Mouse (Mus musculus) embryonic stem cell, embryonic (primary cell): Measurements from ENCODE around the gene Shc2.

Experiments
- CTCF ChIA-PET, 4 experiments: fragments of 300-600 bp in 2 of 4; fragments of 350-600 bp in 2 of 4; sonication (Branson Sonifier 250); formaldehyde crosslinking; loops; one replicate each; lab custom pipeline; 2022; ENCODE audit warnings: inconsistent platforms in 2 of 4; lab: Charles Lee
- POLR2A ChIA-PET, 4 experiments: fragments of 300-600 bp in 2 of 4; fragments of 350-600 bp in 2 of 4; sonication (Branson Sonifier 250); formaldehyde crosslinking; loops; one replicate each; lab custom pipeline; 2022; ENCODE audit warnings: antibody characterized with exemption in 4 of 4, inconsistent platforms in 1 of 4; lab: Charles Lee

Gene Shc2

DNA sequence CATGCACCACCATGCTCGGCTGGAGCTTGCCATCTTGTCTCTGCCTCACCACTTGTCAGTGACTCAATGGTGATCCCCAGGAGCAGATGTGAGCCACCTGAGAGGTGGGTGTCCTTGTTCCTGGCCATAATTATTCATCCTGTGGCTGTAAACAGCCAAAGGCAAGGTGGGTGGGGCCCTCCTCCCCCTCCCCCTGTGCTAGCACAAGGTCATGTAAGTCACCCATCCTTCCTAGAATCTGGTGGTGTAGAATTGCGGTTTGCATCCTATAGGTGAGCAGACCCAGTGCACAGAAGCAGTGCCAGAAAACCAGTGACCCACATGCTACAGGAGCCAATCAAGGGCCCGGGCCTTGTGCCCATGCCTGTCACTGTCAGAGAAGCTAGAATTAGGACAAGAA lies 35.3 kb upstream of the Shc2 start:
- CTCF ChIA-PET = interaction anchor here in 3 of 4 experiments (0.6 to 2.6 kb wide), 22 partner anchors 8 to 572 kb away, joined by 3 to 23 read pairs (median 5); partner anchors contain the start of genes Madcam1 (in 3 of the 3), Bsg (in 1 of the 3), C2cd4c (in 1 of the 3) and Cdc34 (in 1 of the 3)
- POLR2A ChIA-PET = interaction anchor here (0.5 to 18.2 kb wide), 31 partner anchors 8 to 1593 kb away, joined by 3 to 367 read pairs (median 4); partner anchors contain the start of genes Bsg (in 3 of the 4), Cdc34 (in 3 of the 4), C2cd4c (in 2 of the 4) and Gzmm (in 2 of the 4)

- ChIA-PET POLR2A (interaction anchor here in 3 of 4 experiments (0.6 to 18.2 kb wide), 40 partner anchors 8 to 482 kb away, joined by 3 to 367 read pairs (median 4); partner anchors contain the start of genes Bsg (in 3 of the 3), Cdc34 (in 3 of the 3), Gzmm (in 2 of the 3) and C2cd4c (in 1 of the 3)), CTCF (interaction anchor here in 3 of 4 experiments (0.6 to 2.6 kb wide), 21 partner anchors 7 to 163 kb away, joined by 3 to 23 read pairs (median 5); partner anchors contain the start of genes Madcam1 (in 2 of the 3), Bsg (in 1 of the 3), C2cd4c (in 1 of the 3) and Cdc34 (in 1 of the 3))
These were observed 34.4 kb upstream of the Shc2 start for GRCm38 (mm10) chr10:79672088-79672455.

DNA sequence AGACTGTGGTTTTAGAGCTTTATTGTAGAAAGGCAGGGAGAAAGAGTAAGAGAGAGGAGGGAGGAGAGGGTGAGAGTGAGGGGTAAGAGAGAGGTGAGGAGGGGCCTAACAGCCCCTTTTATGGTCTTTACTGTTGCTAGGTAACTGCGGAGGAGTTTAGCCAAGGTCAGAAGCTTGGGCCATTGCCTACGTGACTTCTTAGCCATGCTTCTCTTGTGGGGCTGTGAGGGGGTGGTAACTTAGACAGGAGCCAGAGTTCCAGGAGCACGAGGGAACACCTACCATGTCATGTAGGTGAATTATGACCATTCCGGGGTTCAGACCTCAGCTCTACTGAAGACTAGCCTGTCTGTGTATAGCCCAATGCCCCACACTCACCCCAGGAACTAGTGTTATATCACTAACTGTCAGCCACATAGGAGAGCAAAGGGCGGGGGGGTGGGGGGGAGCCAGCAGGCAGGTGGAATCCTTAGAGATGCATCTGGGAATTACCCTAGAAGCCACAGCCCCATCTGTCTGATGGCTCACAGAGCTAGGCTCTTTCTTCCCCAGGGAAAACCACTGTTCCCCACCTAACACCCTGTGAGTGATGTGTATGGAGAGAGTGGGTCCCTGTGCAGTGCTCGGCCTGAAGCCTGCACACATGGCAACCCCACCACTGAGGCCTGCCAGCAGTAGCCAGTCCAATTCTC lies 33.8 kb upstream of the Shc2 start:
- CTCF ChIA-PET = interaction anchor here (0.6 to 3.1 kb wide), 24 partner anchors 7 to 1466 kb away, joined by 3 to 23 read pairs (median 5); partner anchors contain the start of genes Madcam1 (in 2 of the 4), Bsg (in 1 of the 4), C2cd4c (in 1 of the 4) and Cdc34 (in 1 of the 4)

DNA sequence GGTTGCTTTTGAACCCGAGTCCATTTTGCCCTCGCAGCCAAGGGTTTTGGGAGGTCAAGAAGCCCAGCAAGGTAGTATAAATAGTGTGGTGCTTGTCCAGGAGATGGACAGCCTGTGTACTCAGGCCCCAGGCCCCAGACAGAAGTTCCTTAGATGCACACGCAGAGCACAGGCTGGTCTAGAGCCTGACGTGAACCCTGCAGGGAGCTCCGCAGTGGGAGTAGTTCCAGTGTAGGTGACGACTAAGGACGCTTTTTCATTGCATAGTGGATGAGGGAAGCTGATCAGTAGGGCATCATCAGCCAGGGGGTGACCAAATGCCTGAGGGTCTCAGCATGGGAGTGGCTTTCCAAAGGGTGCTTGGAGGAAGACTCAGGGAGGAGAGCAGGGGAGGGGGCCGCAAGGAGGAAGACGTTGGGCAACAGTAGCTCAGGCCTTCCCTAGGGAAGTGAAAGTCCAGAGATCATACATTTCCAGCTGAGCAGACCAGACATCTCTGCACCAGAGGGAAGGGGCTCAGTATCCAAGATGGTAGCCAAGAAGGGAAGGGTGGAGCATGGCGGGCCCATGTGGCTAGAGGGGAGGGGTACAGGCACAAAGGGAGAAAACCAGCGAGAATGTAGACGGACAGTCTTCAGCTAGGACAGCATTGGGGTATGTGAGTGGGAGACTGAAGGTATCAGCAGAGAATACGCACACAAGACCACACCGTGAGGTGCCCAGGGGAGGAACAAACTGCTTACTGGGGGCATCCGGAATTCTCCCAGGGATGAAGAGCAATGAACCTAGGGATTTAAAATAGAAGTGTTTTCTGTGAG lies 32.6 kb upstream of the Shc2 start:
- ChIA-PET CTCF (interaction anchor here in 3 of 4 experiments (0.6 to 3.1 kb wide), 10 partner anchors 9 to 1291 kb away, joined by 3 to 14 read pairs (median 4); partner anchors contain the start of genes Cdc34 (in 1 of the 3) and Wdr18 (in 1 of the 3)), POLR2A (interaction anchor here (0.5 to 18.2 kb wide), 42 partner anchors 8 to 699 kb away, joined by 3 to 367 read pairs (median 4); partner anchors contain the start of genes Cdc34 (in 3 of the 4), Bsg (in 2 of the 4), C2cd4c (in 2 of the 4) and Gzmm (in 2 of the 4))

More for the DNA sequence above, 33.8 kb upstream of the Shc2 start:
- POLR2A ChIA-PET = interaction anchor here (0.5 to 18.2 kb wide), 51 partner anchors 9 to 1932 kb away, joined by 3 to 367 read pairs (median 4); partner anchors contain the start of genes Bsg (in 3 of the 4), Cdc34 (in 3 of the 4), C2cd4c (in 2 of the 4) and Gzmm (in 2 of the 4)

- CTCF ChIA-PET = interaction anchor here (0.6 to 3.1 kb wide), 12 partner anchors 8 to 1291 kb away, joined by 3 to 14 read pairs (median 4); partner anchors contain the start of genes Cdc34 (in 1 of the 4) and Wdr18 (in 1 of the 4)
- POLR2A ChIA-PET = interaction anchor here in 3 of 4 experiments (0.9 to 18.2 kb wide), 28 partner anchors 8 to 241 kb away, joined by 3 to 367 read pairs (median 5); partner anchors contain the start of genes Cdc34 (in 3 of the 3), Bsg (in 2 of the 3), C2cd4c (in 2 of the 3) and Gzmm (in 2 of the 3)
These were observed 31.9 kb upstream of the Shc2 start for GRCm38 (mm10) chr10:79669576-79670057.

- CTCF ChIA-PET = interaction anchor here (0.6 to 3.1 kb wide), 14 partner anchors 10 to 1292 kb away, joined by 3 to 14 read pairs (median 4); partner anchors contain the start of genes Cdc34 (in 1 of the 4) and Wdr18 (in 1 of the 4)
- POLR2A ChIA-PET = interaction anchor here in 3 of 4 experiments (1.0 to 18.2 kb wide), 18 partner anchors 7 to 185 kb away, joined by 3 to 367 read pairs (median 6); partner anchors contain the start of genes Cdc34 (in 3 of the 3), Bsg (in 2 of the 3), Gzmm (in 2 of the 3) and C2cd4c (in 1 of the 3)
These were observed 31.3 kb upstream of the Shc2 start, which contains the start of gene Tpgs1 for GRCm38 (mm10) chr10:79668771-79669575. TSS of gene Tpgs1 (plus strand) at chr10:79669369.

GRCm38 (mm10) chr10:79668076-79668475 lies 30.4 kb upstream of the Shc2 start:
- ChIA-PET CTCF (interaction anchor here in 3 of 4 experiments (0.8 to 8.8 kb wide), 7 partner anchors 9 to 73 kb away, joined by 3 to 57 read pairs (median 3); partner anchors contain the start of genes C2cd4c (in 1 of the 3) and Cdc34 (in 1 of the 3)), POLR2A (interaction anchor here in 2 of 4 experiments (0.6 to 18.2 kb wide), 7 partner anchors 14 to 969 kb away, joined by 3 to 367 read pairs (median 4); partner anchors contain the start of genes Cdc34 (in 2 of the 2) and Gzmm (in 2 of the 2))

GRCm38 (mm10) chr10:79666493-79666892 lies 28.8 kb upstream of the Shc2 start:
- CTCF ChIA-PET = interaction anchor here (0.6 to 8.8 kb wide), 12 partner anchors 12 to 75 kb away, joined by 3 to 57 read pairs (median 4); partner anchors contain the start of genes Cdc34 (in 2 of the 4), Bsg (in 1 of the 4) and C2cd4c (in 1 of the 4)
- POLR2A ChIA-PET = interaction anchor here in 3 of 4 experiments (0.6 to 18.2 kb wide), 10 partner anchors 9 to 91 kb away, joined by 3 to 367 read pairs (median 4); partner anchors contain the start of genes Cdc34 (in 3 of the 3), Gzmm (in 2 of the 3) and C2cd4c (in 1 of the 3)

GRCm38 (mm10) chr10:79665051-79665450 lies 27.3 kb upstream of the Shc2 start:
- CTCF ChIA-PET = interaction anchor here in 3 of 4 experiments (0.9 to 8.8 kb wide), 20 partner anchors 8 to 147 kb away, joined by 3 to 57 read pairs (median 4); partner anchors contain the start of gene Cdc34 (in 2 of the 3)
- POLR2A ChIA-PET = interaction anchor here (0.5 to 18.2 kb wide), 15 partner anchors 9 to 115 kb away, joined by 3 to 367 read pairs (median 4); partner anchors contain the start of genes Cdc34 (in 2 of the 4), Gzmm (in 2 of the 4), Bsg (in 1 of the 4) and C2cd4c (in 1 of the 4)

DNA sequence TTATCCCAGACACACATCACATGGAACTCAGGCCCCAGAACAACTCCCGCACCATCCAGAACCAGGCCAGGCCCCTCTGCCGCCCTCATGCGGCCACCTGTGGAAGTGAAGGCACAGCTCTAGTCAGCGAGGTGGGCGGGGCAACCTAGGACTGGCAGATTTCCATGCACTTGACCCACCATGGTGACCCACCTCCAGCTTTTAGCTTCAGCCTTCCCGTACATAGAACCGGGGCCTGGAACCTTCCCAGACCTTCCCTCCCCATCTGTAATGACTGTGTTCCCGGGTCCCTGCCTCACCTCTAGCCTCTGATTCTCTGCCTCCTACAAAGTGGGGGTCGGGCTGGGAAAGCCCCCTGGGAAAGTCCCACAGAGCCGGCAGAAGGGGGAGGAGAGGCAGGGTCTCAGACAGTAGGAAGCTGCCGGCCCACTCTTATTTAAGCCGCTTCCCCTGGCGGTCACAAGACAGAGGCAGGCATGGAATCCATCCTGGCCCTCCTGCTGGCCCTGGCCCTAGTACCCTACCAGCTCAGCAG lies 26.5 kb upstream of the Shc2 start, which contains the start of gene Madcam1:
Gene Madcam1 (plus strand): TSS at position 429 of the 535 bp plus-strand sequence.
- CTCF ChIA-PET = interaction anchor here (0.6 to 8.8 kb wide), 48 partner anchors 8 to 883 kb away, joined by 3 to 57 read pairs (median 4); partner anchors contain the start of genes C2cd4c (in 2 of the 4), Bsg (in 1 of the 4), Cdc34 (in 1 of the 4) and Mum1 (in 1 of the 4)
- POLR2A ChIA-PET = interaction anchor here in 3 of 4 experiments (0.6 to 18.2 kb wide), 29 partner anchors 8 to 504 kb away, joined by 3 to 367 read pairs (median 4); partner anchors contain the start of genes C2cd4c (in 3 of the 3), Bsg (in 2 of the 3), Cdc34 (in 2 of the 3) and Gzmm (in 2 of the 3)

- CTCF ChIA-PET = interaction anchor here (0.6 to 8.8 kb wide), 29 partner anchors 8 to 668 kb away, joined by 3 to 57 read pairs (median 4); partner anchors contain the start of genes Bsg (in 1 of the 4), C2cd4c (in 1 of the 4), Cdc34 (in 1 of the 4) and Pcsk4 (in 1 of the 4)
These were observed 24.1 kb upstream of the Shc2 start for GRCm38 (mm10) chr10:79661861-79662260.

GRCm38 (mm10) chr10:79660298-79660697 lies 22.6 kb upstream of the Shc2 start:
- ChIA-PET POLR2A (interaction anchor here in 3 of 4 experiments (0.8 to 18.2 kb wide), 5 partner anchors 11 to 29 kb away, joined by 3 to 367 read pairs (median 9); partner anchors contain the start of genes Cdc34 (in 2 of the 3), Gzmm (in 1 of the 3) and Tpgs1 (in 1 of the 3)), CTCF (interaction anchor here in 1 of 4 experiments (0.5 to 8.8 kb wide), 4 partner anchors 10 to 36 kb away, joined by 3 to 57 read pairs (median 3); partner anchors contain the start of gene Cdc34)

More at GRCm38 (mm10) chr10:79661861-79662260, 24.1 kb upstream of the Shc2 start:
- POLR2A ChIA-PET = interaction anchor here (0.6 to 18.2 kb wide), 27 partner anchors 9 to 246 kb away, joined by 3 to 367 read pairs (median 4); partner anchors contain the start of genes Cdc34 (in 3 of the 4), C2cd4c (in 2 of the 4), Gzmm (in 2 of the 4) and Bsg (in 1 of the 4)

DNA sequence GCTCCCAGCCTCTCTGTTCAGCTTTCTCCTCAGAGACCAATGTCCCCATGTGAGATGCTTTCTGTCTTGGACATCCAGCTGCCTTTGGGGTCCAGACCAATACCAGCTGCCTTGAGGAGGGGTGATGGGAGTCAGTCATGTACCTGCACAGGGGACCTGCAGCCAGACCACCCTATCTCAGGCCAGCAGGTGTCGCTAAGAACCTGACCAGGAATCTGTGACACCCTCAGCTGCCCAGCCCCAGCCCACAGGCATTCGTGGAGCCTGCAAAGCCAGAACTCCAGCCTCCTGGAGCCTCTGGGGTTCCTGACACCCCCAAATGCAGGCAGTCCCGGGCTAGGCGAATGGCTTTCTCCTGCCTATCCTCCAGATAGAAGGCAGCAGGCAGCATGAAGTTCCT lies 21.1 kb upstream of the Shc2 start:
- ChIA-PET POLR2A (interaction anchor here in 2 of 4 experiments (0.6 to 1.8 kb wide), 4 partner anchors 11 to 23 kb away, joined by 3 to 9 read pairs (median 3); no protein-coding TSS in a partner anchor), CTCF (interaction anchor here (0.6 to 1.2 kb wide), 21 partner anchors 9 to 1247 kb away, joined by 3 to 9 read pairs (median 3); partner anchors contain the start of genes Cdc34 (in 1 of the 4), Polrmt (in 1 of the 4) and Tpgs1 (in 1 of the 4))
